8 mouse cellular contexts compared by ENCODE assay signal in genomic region chr13:107072345-107073038, GRCm38 (mm10). TPM values are rescaled to one million over a fixed set of nuclear protein-coding genes. Genes with fewer than 3 reads are reported as not detected.
A peak's percentile ranks its signal among the peaks of the same experiment; 100 is the strongest.
DNase-seq lines count a peak whose midpoint lies in the region; ATAC-seq lines count a peak whose summit lies in the region.

No protein-coding gene starts in this region.

- no peaks in the 10 kb centered on the region for H3K9me3 ChIP-seq in limb, embryonic 15.5 days
- H3K9me3 ChIP-seq in stomach, embryonic 16.5 days (replicated peaks; ENCODE audit: control insufficient read depth, low read length), result no peaks in the 10 kb centered on the region

- WGBS in limb, embryonic 15.5 days, result 27% methylated on average over 11 of the region's 11 CpGs
- 33% methylated on average over 11 of the region's 11 CpGs for WGBS in stomach, embryonic 16.5 days

- no peaks in the 10 kb centered on the region for H3K36me3 ChIP-seq in limb, embryonic 15.5 days
- no peaks in the 10 kb centered on the region for H3K36me3 ChIP-seq in stomach, embryonic 16.5 days (ENCODE audit: control insufficient read depth, insufficient read depth, low read length)

- H3K9ac ChIP-seq in limb, embryonic 15.5 days, result no peak overlapping the region
- H3K9ac ChIP-seq in stomach, embryonic 16.5 days (ENCODE audit: low read length), result no peak overlapping the region; the same call in 1 of the 2 replicates

- intact Hi-C loops in gastrocnemius, postnatal 36 days (cut with DNase I), result no loop called here

- H3K27ac ChIP-seq in limb, embryonic 15.5 days, result no peak overlapping the region
- H3K27ac ChIP-seq in stomach, embryonic 16.5 days (ENCODE audit: low read length), result no peak overlapping the region

- H3K4me2 ChIP-seq in limb, embryonic 15.5 days, result peak overlapping the region; percentile 53
- H3K4me2 ChIP-seq in stomach, embryonic 16.5 days (ENCODE audit: low read depth, low read length), result peak overlapping the region; percentile 60

- no peak for DNase-seq in frontal cortex, adult 2 months (ENCODE audit: extremely low spot score in 1 of 2, low spot score in 1 of 2)
- peak; percentile 8 for DNase-seq in right cerebral cortex, adult 18-20 months
- no peak for DNase-seq in right cerebral cortex, postnatal 14 days
- no peak for DNase-seq in ovary, postnatal 36 days (ENCODE audit: low spot score)
- no peak for DNase-seq in gastrocnemius, postnatal 36 days

- H3K27me3 ChIP-seq in limb, embryonic 15.5 days, result no peaks in the 10 kb centered on the region
- H3K27me3 ChIP-seq in stomach, embryonic 16.5 days (ENCODE audit: control insufficient read depth, insufficient read depth, low read length), result no peaks in the 10 kb centered on the region

- H3K4me1 ChIP-seq in limb, embryonic 15.5 days, result peaks cover 13% of the 10 kb centered on the region
- H3K4me1 ChIP-seq in stomach, embryonic 16.5 days (ENCODE audit: control insufficient read depth, insufficient read depth, low read length), result no peaks in the 10 kb centered on the region

- H3K4me3 ChIP-seq in limb, embryonic 15.5 days, result peak overlapping the region; percentile 27
- peak overlapping the region; percentile 30; the same call in 1 of the 2 replicates for H3K4me3 ChIP-seq in stomach, embryonic 16.5 days (replicated peaks; ENCODE audit: low read length)

- ATAC-seq in frontal cortex, adult (ENCODE audit: low TSS enrichment), result peak; percentile 93
- ATAC-seq in limb, embryonic 15.5 days (ENCODE audit: insufficient number of reproducible peaks, low FRiP score, low TSS enrichment, low read depth), result no peak
- 0 out of 2 replicates have a peak, but pooled peaks have one; percentile 40 for ATAC-seq in stomach, embryonic 16.5 days (ENCODE audit: insufficient read depth, low FRiP score)

RNA-seq across cellular contexts. Expression of gene Kif2a, which starts 50.6 kb away (rescaled TPM):
- polyA plus RNA-seq in frontal cortex, adult 2 months (2012; rRNA removed), result 62.8 and 63.2 TPM in 2 replicates
- 22.7 and 22.9 TPM in 2 replicates for polyA plus RNA-seq in limb, embryonic 15.5 days (2015; fragmentation: Nextera tagmentation; extraction: Ambion mirVana)
- 8.5 and 10.2 TPM in 2 replicates for polyA plus RNA-seq in stomach, embryonic 16.5 days (2015; fragmentation: Nextera tagmentation; extraction: Ambion mirVana)
- 10 to 100 TPM; 20.7 to 25.7 TPM for total RNA-seq in gastrocnemius, postnatal 36 days (2021)
